Comparison of ENCODE assay signal across 16 mouse cellular contexts in the genomic region with DNA sequence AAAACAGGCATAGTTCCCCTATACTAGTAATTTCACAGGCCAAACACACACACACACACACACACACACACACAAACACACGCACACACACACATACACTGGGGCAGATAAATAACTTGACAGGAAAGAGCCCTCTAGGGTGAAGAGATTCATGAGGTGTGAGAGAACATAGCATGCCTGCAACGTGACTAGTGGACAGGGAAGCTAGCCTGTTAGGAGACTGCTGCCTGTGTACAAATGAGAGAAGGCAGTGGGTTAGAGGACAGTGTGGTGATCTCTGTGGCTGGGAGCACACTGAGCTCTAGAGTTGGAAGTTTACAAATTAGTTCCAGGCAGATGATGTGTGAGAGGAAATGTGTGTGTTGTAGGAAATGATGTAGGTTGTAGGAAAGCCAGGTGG. TPM values are rescaled to one million over a fixed set of nuclear protein-coding genes. Genes with fewer than 3 reads are reported as not detected.
A peak's percentile ranks its signal among the peaks of the same experiment; 100 is the strongest.
DNase-seq lines count a peak whose midpoint lies in the region; ATAC-seq and TF ChIP-seq lines count a peak whose summit lies in the region.
"Had no signal": no experiment of that assay in that cellular context is flagged by ENCODE, and none has a peak within 500 bp of the region (broad histone marks: within the 10 kb centered on the region; RNA-seq: fewer than 3 reads in every experiment).

No protein-coding gene starts in this region.

- no peak overlapping the region for H3K4me3 ChIP-seq in heart, embryonic 13.5 days
- no peak overlapping the region for H3K4me3 ChIP-seq in heart, embryonic 10.5 days
- H3K4me3 ChIP-seq in limb, embryonic 12.5 days (replicated peaks), result no peak overlapping the region
- H3K4me3 ChIP-seq in limb, embryonic 10.5 days, result no peak overlapping the region
- H3K4me3 ChIP-seq in lung, postnatal 0 days (ENCODE audit: low read depth, low read length), result no peak overlapping the region
- H3K4me3 ChIP-seq: liver, embryonic 13.5 days; neural tube, embryonic 12.5 days had no signal

- H3K36me3 ChIP-seq in heart, embryonic 13.5 days, result no peaks in the 10 kb centered on the region
- no peaks in the 10 kb centered on the region for H3K36me3 ChIP-seq in heart, embryonic 10.5 days
- H3K36me3 ChIP-seq in limb, embryonic 12.5 days, result no peaks in the 10 kb centered on the region
- no peaks in the 10 kb centered on the region for H3K36me3 ChIP-seq in limb, embryonic 10.5 days
- H3K36me3 ChIP-seq in lung, postnatal 0 days (ENCODE audit: insufficient read depth, low read length), result no peaks in the 10 kb centered on the region
- H3K36me3 ChIP-seq: liver, embryonic 13.5 days; neural tube, embryonic 12.5 days had no signal

- TF ChIP-seq CTCF in lung, postnatal 0 days (IDR thresholded peaks at IDR 0.05), result no peak

- H3K9ac ChIP-seq in heart, embryonic 13.5 days, result 0 out of 2 replicates have a peak overlapping the region, but pooled peaks have one; percentile 28
- no peak overlapping the region for H3K9ac ChIP-seq in limb, embryonic 12.5 days (replicated peaks)
- H3K9ac ChIP-seq in lung, postnatal 0 days (replicated peaks; ENCODE audit: low read depth), result no peak overlapping the region
- H3K9ac ChIP-seq: liver, embryonic 13.5 days; neural tube, embryonic 12.5 days had no signal

- H3K4me1 ChIP-seq in heart, embryonic 13.5 days, result peaks cover 28% of the 10 kb centered on the region
- H3K4me1 ChIP-seq in heart, embryonic 10.5 days, result peaks cover 12% of the 10 kb centered on the region
- H3K4me1 ChIP-seq in limb, embryonic 12.5 days (replicated peaks), result peaks cover 11% of the 10 kb centered on the region
- H3K4me1 ChIP-seq in limb, embryonic 10.5 days, result peaks cover 11% of the 10 kb centered on the region
- peaks cover 3% of the 10 kb centered on the region; the same call in 1 of the 2 replicates for H3K4me1 ChIP-seq in lung, postnatal 0 days (ENCODE audit: insufficient read depth, low read depth, low read length)
- H3K4me1 ChIP-seq: liver, embryonic 13.5 days had no signal

- peak overlapping the region; percentile 21; the same call in 1 of the 2 replicates for H3K27ac ChIP-seq in heart, embryonic 13.5 days (replicated peaks)
- no peak overlapping the region for H3K27ac ChIP-seq in heart, embryonic 10.5 days
- H3K27ac ChIP-seq in limb, embryonic 12.5 days, result 0 out of 2 replicates have a peak overlapping the region, but pooled peaks have one; percentile 24
- H3K27ac ChIP-seq in limb, embryonic 10.5 days, result no peak overlapping the region
- H3K27ac ChIP-seq in lung, postnatal 0 days (ENCODE audit: low read length), result no peak overlapping the region
- H3K27ac ChIP-seq: liver, embryonic 13.5 days; neural tube, embryonic 12.5 days had no signal

- H3K9me3 ChIP-seq in heart, embryonic 13.5 days, result no peaks in the 10 kb centered on the region
- H3K9me3 ChIP-seq in heart, embryonic 10.5 days, result no peaks in the 10 kb centered on the region
- H3K9me3 ChIP-seq in limb, embryonic 12.5 days, result no peaks in the 10 kb centered on the region
- H3K9me3 ChIP-seq in limb, embryonic 10.5 days (replicated peaks), result no peaks in the 10 kb centered on the region
- no peaks in the 10 kb centered on the region for H3K9me3 ChIP-seq in lung, postnatal 0 days (ENCODE audit: low read length)
- H3K9me3 ChIP-seq: liver, embryonic 13.5 days; neural tube, embryonic 12.5 days had no signal

- H3K27me3 ChIP-seq in heart, embryonic 13.5 days (replicated peaks), result no peaks in the 10 kb centered on the region
- H3K27me3 ChIP-seq in heart, embryonic 10.5 days (ENCODE audit: insufficient read depth, poor library complexity, severe bottlenecking), result no peaks in the 10 kb centered on the region
- no peaks in the 10 kb centered on the region for H3K27me3 ChIP-seq in limb, embryonic 12.5 days
- no peaks in the 10 kb centered on the region for H3K27me3 ChIP-seq in limb, embryonic 10.5 days (ENCODE audit: low read depth, poor library complexity, severe bottlenecking)
- H3K27me3 ChIP-seq in lung, postnatal 0 days (replicated peaks; ENCODE audit: insufficient read depth, low read length), result no peaks in the 10 kb centered on the region
- H3K27me3 ChIP-seq: liver, embryonic 13.5 days; neural tube, embryonic 12.5 days had no signal

- ATAC-seq in heart, embryonic 13.5 days (ENCODE audit: extremely low read depth, insufficient number of reproducible peaks, low FRiP score, low TSS enrichment), result no peak
- ATAC-seq in limb, embryonic 12.5 days (ENCODE audit: insufficient number of reproducible peaks, insufficient read depth, low FRiP score, low TSS enrichment, low read depth), result no peak
- peak; percentile 76 for ATAC-seq in lung, postnatal 0 days
- ATAC-seq in inflammation-experienced regulatory T-cells, adult 6 months, result no peak
- ATAC-seq: intestine, embryonic 16.5 days had no signal

- no peak for DNase-seq in heart, embryonic 10.5 days (ENCODE audit: low spot score)
- no peak for DNase-seq in limb, embryonic 10.5 days (ENCODE audit: low spot score)
- DNase-seq in adipocyte (ENCODE audit: low spot score), result peak; percentile 21
- DNase-seq in lung, postnatal 0 days (ENCODE audit: low spot score), result peak; percentile 70
- DNase-seq in frontal cortex, adult 2 months (ENCODE audit: extremely low spot score in 1 of 2, low spot score in 1 of 2), result no peak
- DNase-seq: adrenal gland, adult 2 months; B cell, adult 2 months; cerebellum, adult 9-11 months; gastrocnemius, postnatal 25 days; kidney, postnatal 25 days; liver, embryonic 13.5 days had no signal

- TF ChIP-seq EP300 in lung, postnatal 0 days (IDR thresholded peaks at IDR 0.05), result no peak

- WGBS in heart, embryonic 13.5 days, result 30% methylated on average over 2 of the region's 2 CpGs
- WGBS in heart, embryonic 10.5 days, result 48% methylated on average over 2 of the region's 2 CpGs
- WGBS in limb, embryonic 12.5 days, result 35% methylated on average over 2 of the region's 2 CpGs
- 40% methylated on average over 2 of the region's 2 CpGs for WGBS in limb, embryonic 10.5 days
- 32% methylated on average over 2 of the region's 2 CpGs for WGBS in lung, postnatal 0 days

- no peak overlapping the region for H3K4me2 ChIP-seq in heart, embryonic 13.5 days
- H3K4me2 ChIP-seq in limb, embryonic 12.5 days, result no peak overlapping the region
- H3K4me2 ChIP-seq in lung, postnatal 0 days (replicated peaks; ENCODE audit: low read depth, low read length), result no peak overlapping the region
- H3K4me2 ChIP-seq: liver, embryonic 13.5 days; neural tube, embryonic 12.5 days had no signal

RNA-seq across cellular contexts. Expression of a gene that starts 53.1 kb away (rescaled TPM):
- polyA plus RNA-seq in heart, embryonic 13.5 days (2015; fragmentation: Nextera tagmentation; extraction: Ambion mirVana), result 18.4 and 18.7 TPM in 2 replicates
- 18.6 and 33.8 TPM in 2 replicates for polyA plus RNA-seq in heart, embryonic 10.5 days (2016; fragmentation: Nextera tagmentation; extraction: Ambion mirVana)
- polyA plus RNA-seq in limb, embryonic 12.5 days (2016; fragmentation: Nextera tagmentation; extraction: Ambion mirVana), result 50.1 and 51.5 TPM in 2 replicates
- 37.5 and 44.3 TPM in 2 replicates for polyA plus RNA-seq in limb, embryonic 10.5 days (2016; fragmentation: Nextera tagmentation; extraction: Ambion mirVana)
- 22.1 and 24.1 TPM in 2 replicates for polyA plus RNA-seq in lung, postnatal 0 days (2015; fragmentation: Nextera tagmentation; extraction: Ambion mirVana)
- polyA plus RNA-seq in frontal cortex, adult 2 months (2012; rRNA removed), result 146 and 156 TPM in 2 replicates
- polyA plus RNA-seq in inflammation-experienced regulatory T-cells, adult 6 months (2017; shearing (Covaris generic)), result 10 to 100 TPM; 16.2 to 21.7 (median 19.1) TPM

Comparison
In these comparisons a context has a peak if more than half of its experiments do, and no peak if none do; other contexts are left out.
1. H3K27ac ChIP-seq: peak in heart, embryonic 13.5 days (single experiment) and limb, embryonic 12.5 days (single experiment); none in heart, embryonic 10.5 days (single experiment), limb, embryonic 10.5 days (single experiment) and lung, postnatal 0 days (single experiment).
2. DNase-seq: peak in adipocyte (single experiment) and lung, postnatal 0 days (single experiment); none in heart, embryonic 10.5 days (single experiment), limb, embryonic 10.5 days (single experiment) and frontal cortex, adult 2 months (0 of 2).